Mouse (Mus musculus) left cerebral cortex, adult 2 months (tissue): ENCODE data around the gene Acta1. TPM values are rescaled to one million over a fixed set of nuclear protein-coding genes. Genes with fewer than 3 reads are reported as not detected.

ENCODE experiments used
- DNase-seq, 2 experiments: peaks; one replicate each; pipeline ENCODE4 v3.0.0; 2021 to 2022; ENCODE audit warnings: low spot score in 2 of 2, mixed read lengths in 1 of 2; ENCODE audit errors: extremely low spot score in 1 of 2
- H3K27ac ChIP-seq: fragments of 200-600 bp; 2 replicates; pipeline ENCODE4 v1.8.1; 2022
- H3K4me3 ChIP-seq: fragments of 200-600 bp; 2 replicates; pipeline ENCODE4 v1.8.1; 2022
- CTCF ChIP-seq: fragments of 200-600 bp; IDR thresholded peaks from 2 replicates; pipeline ENCODE4 v1.8.1; 2022; ENCODE audit warnings: antibody characterized with exemption, mild to moderate bottlenecking, moderate library complexity
- intact Hi-C: fragments of 180-260 bp; cut with DNase I; formaldehyde crosslinking; loops from one replicate; pipeline ENCODE4 v1.15.1; 2025
- long read RNA-seq, 2 experiments: library from polyadenylated mRNA; stranded (forward); transcript quantifications; one replicate each; pipeline ENCODE4 v2.0.0; 2021; ENCODE audit warnings: borderline mapping rate in 2 of 2
- total RNA-seq, 2 experiments: library from RNA; stranded (reverse); gene quantifications; 2 replicates each; pipeline ENCODE4 v1.2.3; 2021

The Acta1 gene
- 10 to 100 TPM; 11.1 to 12.2 TPM for total RNA-seq
- long read RNA-seq, experiment 1, partial matches to known transcripts = 5 of 8 reads
- long read RNA-seq, experiment 1, other reads (novel, unspliced or antisense) = 0 of 8 reads
- long read RNA-seq, experiment 2, partial matches to known transcripts = 5 of 7 reads
- long read RNA-seq, experiment 2, other reads (novel, unspliced or antisense) = 0 of 7 reads

DNA sequence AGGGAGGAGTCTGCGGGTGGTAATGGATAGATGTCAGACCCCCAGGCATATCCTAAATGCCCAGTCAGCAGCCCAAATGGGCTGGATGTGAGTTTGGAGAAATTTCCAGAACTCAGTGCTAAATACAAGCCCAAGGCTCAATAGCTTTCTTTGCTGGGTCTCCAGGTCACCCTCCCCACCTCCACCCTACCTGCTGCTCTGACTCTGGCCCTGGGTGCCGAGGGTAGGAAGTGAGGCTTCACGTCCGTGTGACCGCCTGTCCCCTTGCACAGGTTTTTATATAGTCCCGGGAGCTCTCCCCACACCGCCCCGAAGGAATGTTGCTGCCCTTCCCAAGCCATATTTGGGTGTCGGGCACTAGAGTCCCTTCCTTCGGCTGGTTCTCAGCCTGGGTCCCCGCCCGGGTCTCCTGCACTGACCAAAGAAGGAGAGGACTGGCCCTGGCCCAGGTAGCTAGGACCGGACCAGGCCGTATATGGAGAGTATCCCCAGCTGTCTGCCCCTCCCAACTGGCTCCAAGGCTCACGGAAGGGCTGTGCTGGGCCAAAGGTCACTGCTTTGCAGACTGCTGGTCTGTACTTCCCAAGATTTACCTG, at the start of gene Acta1:
TSS of gene Acta1 (minus strand) at position 250 of the 596 bp plus-strand sequence.
- DNase-seq = no peak
- TF ChIP-seq CTCF = no peak
- Histone ChIP-seq H3K4me3 (no peak within 1 kb of the TSS), H3K27ac (peak within 1 kb of the TSS; percentile 28)
- intact Hi-C loops = no loop called here

DNA sequence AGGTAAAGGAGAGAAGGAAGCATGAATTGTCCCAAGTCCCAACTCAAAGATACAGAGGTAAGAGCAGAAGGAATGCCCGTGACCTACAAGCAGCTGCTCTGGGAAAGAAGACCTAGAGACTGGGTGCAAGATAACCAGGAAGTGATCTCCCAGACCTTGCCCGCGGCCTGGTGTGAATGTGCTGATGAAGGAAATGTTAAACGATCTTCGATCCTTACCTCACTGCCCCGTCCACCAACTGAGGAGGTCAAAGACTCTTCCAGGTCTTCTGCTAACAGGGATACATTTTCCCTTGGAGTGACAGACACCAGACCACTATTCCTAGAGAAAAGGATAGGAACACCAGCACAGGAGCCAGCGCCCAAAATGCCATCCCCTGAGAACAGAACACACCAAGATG, 34.5 kb upstream of the Acta1 start:
- no peak overlapping the region for H3K4me3 ChIP-seq
- TF ChIP-seq CTCF = no peak
- intact Hi-C loops = no loop called here
- H3K27ac ChIP-seq = no peak overlapping the region
- DNase-seq = no peak

DNA sequence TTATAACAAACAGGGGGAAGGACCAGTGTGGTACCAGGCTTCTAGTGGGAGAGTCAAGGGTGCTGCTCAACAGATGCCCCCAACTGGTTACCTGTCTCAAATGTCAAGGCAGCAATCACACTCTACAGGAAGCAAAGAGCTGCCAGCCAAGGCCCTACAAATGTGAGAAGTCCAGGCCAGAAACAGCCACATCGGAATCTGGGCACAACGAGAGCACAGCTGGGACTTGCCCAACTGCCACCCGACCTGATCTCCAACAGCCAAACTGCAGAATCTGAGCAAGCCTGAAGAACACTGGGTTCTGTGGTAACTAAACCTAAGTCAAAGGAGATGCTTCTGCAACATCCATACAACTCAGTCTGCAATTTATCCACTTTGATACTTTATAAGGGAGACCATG, 31.1 kb upstream of the Acta1 start:
- Histone ChIP-seq H3K4me3 (no peak overlapping the region), H3K27ac (no peak overlapping the region)
- no peak for TF ChIP-seq CTCF
- intact Hi-C loops = loop anchor here (2.0 kb wide), 2 partner anchors 135 to 423 kb away; no protein-coding TSS in a partner anchor
- DNase-seq = no peak

- DNase-seq = peak; percentile 77 to 79
- no peak overlapping the region for H3K4me3 ChIP-seq
- no peak overlapping the region for H3K27ac ChIP-seq
- intact Hi-C loops = loop anchor here (2.0 kb wide), 2 partner anchors 134 to 424 kb away; no protein-coding TSS in a partner anchor
- peak; percentile 94 for TF ChIP-seq CTCF
These were observed 30.2 kb upstream of the Acta1 start for GRCm38 (mm10) chr8:123924719-123925118.

DNA sequence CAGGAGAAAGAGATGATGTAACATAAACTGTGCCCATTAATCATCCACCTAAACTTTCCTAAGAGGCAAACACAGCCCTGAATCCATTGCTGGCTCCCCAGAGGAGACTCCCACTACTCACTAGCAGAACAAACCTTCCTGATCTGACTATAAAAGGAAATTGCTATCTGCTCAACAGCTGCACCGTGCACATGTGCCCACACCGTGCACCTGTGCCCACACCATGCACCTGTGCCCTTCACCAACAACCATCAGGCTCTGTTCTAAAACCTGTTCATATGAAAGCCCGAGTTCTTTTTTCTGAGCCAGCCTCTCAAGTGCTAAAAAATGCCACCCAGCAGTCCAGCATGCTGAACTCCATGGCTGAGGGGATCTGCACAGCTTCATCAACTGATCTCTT, 20.1 kb upstream of the Acta1 start:
- H3K27ac ChIP-seq = no peak overlapping the region
- no peak for DNase-seq
- TF ChIP-seq CTCF = no peak
- no peak overlapping the region for H3K4me3 ChIP-seq
- intact Hi-C loops = no loop called here

DNA sequence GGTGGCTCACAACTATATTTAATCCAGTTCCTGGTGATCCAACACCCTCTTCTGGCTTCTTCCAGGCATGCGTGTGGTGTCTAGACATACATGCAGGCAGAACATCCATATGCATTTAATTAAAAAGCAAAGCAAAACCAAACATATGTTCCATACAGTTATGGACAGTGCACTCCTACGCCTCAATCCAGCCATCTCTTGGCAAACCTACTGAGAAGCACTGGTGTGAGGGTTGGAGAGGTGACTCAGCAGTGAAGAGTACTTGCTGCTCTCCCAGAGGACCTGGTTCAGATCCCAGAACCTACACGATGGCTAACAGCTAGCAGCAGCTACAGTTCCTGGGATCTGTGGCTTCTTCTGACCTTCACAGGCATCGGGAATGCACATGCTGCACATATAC, 17.7 kb upstream of the Acta1 start:
- intact Hi-C loops = loop anchor here (1.0 kb wide), 1 partner anchor 33 kb away; no protein-coding TSS in a partner anchor
- no peak for DNase-seq
- peak overlapping the region; percentile 70 for H3K27ac ChIP-seq
- no peak overlapping the region for H3K4me3 ChIP-seq
- no peak; the same call in none of the 2 replicates for TF ChIP-seq CTCF

DNA sequence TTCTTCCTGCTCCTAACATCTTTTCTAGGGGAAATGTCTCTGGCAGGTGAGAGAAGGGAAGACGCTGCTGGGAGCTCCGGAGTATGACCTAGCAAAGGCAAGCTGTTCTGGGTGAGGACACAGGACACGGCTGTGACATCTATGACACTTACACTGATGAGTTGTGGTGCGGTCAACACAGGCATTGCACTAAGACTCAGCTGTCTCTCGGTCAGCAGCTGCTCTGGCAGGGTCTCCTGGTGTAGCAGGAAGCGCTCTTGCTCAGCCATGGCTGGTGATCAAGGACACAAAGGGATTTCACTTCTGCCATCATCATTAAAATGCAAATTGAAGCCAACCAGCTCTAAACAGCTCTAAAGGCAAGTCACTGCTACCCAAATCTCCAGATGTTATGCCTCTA, 13.1 kb upstream of the Acta1 start:
- TF ChIP-seq CTCF = no peak
- H3K4me3 ChIP-seq = no peak overlapping the region
- no peak for DNase-seq
- H3K27ac ChIP-seq = no peak overlapping the region
- intact Hi-C loops = no loop called here

DNA sequence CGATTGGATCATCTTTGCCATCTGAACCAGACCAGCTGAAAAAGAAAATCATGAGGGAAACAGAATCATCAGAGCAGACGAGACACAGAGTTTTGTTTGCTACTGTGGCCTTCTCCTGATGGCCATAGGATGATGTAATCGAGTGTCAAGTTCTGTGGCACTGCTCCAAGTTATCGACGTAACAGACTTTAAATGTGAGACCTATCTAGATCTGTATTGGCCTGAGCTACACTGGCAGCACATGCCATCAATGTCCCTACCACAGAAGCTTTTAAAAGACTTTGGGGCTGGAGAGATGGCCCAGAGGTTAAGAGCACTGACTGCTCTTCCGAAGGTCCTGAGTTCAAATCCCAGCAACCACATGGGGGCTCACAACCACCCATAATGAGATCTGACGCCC, 8.1 kb upstream of the Acta1 start:
- TF ChIP-seq CTCF = no peak
- DNase-seq = no peak
- H3K27ac ChIP-seq = no peak overlapping the region
- no peak overlapping the region for H3K4me3 ChIP-seq
- intact Hi-C loops = no loop called here

DNA sequence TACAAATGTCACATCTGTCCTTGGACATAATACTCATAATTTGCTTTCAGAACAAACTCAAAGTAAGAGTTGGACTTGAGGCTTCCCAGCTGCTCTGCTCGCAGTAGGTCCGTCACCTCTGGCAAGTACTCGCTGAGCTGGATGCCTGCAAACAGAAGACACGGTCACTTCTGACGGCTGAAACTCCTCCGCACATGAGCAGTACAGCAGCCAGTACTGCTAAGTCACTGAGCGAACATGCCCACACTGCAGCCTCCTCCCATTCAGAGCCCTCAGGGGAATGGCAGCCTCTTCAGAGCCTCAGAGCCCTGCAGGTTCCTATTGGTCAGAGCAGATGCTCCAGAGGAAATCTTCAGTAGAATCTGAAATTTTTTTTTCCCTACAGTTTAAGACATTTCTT, 4.8 kb upstream of the Acta1 start:
- DNase-seq = no peak
- no peak for TF ChIP-seq CTCF
- intact Hi-C loops = no loop called here
- Histone ChIP-seq H3K4me3 (no peak overlapping the region), H3K27ac (no peak overlapping the region)

- no peak for TF ChIP-seq CTCF
- Histone ChIP-seq H3K4me3 (no peak overlapping the region), H3K27ac (no peak overlapping the region)
- intact Hi-C loops = no loop called here
- DNase-seq = no peak
These were observed 4.0 kb upstream of the Acta1 start for GRCm38 (mm10) chr8:123898576-123898975.

DNA sequence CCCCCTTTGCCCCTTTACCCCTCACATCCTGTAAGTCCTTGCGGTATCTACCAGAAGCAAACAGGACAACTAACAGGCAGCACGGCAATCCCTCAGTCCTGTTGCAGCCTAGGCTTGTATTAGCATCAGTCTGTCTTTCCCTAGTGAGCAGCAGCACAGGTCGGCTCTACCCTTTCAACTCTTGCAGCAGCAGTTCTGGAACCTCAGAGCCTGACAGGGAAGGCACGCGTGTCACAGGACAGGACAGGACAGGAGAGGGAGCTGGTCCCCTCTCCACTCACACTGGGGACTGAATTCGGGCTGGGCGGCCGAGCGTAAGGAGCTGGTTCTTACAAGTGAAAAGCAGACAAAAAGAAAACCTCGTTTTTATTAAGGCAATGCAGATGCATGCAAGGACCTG, 2.2 kb upstream of the Acta1 start:
- TF ChIP-seq CTCF = no peak
- no peak for DNase-seq
- intact Hi-C loops = no loop called here
- no peak overlapping the region for H3K4me3 ChIP-seq
- no peak overlapping the region for H3K27ac ChIP-seq

DNA sequence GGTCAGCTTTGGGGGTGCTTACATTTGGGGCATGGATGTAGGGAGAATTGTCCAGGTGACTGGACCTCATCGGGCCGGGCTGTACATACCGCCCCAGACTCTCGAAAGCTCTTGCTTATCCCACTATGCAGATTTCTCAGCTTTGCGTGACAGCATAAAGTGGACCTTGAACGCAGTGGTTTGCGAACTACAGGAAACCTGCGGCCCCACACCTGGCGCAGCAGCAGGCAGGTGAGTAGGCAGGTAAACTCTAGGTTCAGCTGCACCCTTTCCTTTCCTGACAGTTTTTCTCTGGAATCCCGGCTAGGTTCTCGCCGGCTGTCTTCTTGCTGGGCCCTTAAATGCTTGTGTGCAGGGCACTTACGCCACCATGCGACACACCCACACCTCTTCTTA, 1.8 kb upstream of the Acta1 start:
- no peak for TF ChIP-seq CTCF
- Histone ChIP-seq H3K4me3 (no peak overlapping the region), H3K27ac (peak overlapping the region; percentile 28; the same call in 1 of the 2 replicates)
- DNase-seq = no peak
- intact Hi-C loops = no loop called here

GRCm38 (mm10) chr8:123895680-123896365, 1.3 kb upstream of the Acta1 start:
- Histone ChIP-seq H3K4me3 (no peak overlapping the region), H3K27ac (peak overlapping the region; percentile 28)
- no peak for DNase-seq
- intact Hi-C loops = no loop called here
- no peak for TF ChIP-seq CTCF
